Mouse (Mus musculus): ENCODE measurements at regions not wholly inside any gene's neighbourhood (a gene's known extent, or its start where the extent isn't known, plus 50 kb on each side); places are given as distances from the start of the nearest gene placed in this dataset.
"Not testable (repeated sequence)": the region's sequence is repeated elsewhere in the genome, so short reads cannot be mapped to it uniquely, and the experiment has no call there.

DNA sequence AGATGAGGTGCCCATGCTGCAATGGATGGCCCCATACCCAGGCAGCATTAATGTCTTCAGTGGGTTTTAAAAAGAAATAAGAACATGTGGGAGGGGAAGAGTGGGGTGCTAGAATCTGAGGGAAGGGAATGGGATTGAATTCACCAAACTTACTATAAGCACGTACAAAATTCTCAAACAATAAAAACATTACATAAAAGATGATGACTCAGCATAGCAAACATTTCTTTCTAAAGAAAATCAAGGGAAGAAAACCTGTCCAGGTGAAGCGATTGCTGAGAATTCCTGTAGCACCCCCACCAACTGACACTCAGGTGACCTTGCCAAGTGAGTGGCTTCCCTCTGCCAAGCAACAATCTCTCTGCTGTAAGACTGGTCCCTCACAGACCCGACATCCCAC, 989.2 kb downstream of the Ttll7 start:
- no peak for DNase-seq (ENCODE audit: low spot score in 2 of 2)

DNA sequence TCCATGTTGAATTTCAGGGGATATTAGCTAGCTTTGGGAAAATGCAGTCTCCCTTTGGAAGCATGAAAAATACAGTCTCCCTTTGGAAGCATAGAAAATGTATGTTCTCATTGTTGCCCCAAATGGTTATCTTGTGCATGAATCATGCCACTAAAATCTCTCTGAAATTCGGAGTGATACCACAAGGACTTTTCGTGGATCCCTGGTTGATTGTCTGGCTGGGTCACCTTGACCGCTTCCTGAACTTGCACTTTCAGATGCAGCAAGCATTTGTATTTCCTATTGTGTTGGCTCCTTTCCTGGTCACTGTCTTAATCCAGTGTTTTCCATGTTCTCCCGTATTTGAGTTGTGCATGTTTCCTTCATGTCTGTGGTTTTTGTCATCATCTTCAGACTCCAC, 986.6 kb downstream of the Ttll7 start:
- no peak for DNase-seq (ENCODE audit: low spot score in 2 of 2)

DNA sequence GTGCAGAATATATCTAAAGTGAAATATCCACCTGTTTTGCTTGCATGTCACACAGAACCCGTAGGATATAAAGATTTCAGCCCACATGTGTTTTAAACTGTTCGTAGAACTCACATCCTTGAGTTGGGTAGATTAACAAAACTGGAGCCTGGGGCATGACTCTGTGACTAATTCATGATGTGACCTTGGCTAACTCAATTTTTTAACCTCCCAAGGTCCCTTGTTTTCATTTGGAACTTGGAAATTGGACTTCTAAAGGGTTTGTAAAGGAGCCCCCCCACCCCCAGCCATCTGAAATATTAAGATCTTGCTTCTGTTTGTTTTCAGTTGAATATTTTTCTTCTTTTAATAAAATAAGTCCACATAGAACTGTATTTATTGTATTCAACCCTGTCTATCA, 983.5 kb downstream of the Ttll7 start:
- DNase-seq (ENCODE audit: low spot score in 2 of 2), result no peak

DNA sequence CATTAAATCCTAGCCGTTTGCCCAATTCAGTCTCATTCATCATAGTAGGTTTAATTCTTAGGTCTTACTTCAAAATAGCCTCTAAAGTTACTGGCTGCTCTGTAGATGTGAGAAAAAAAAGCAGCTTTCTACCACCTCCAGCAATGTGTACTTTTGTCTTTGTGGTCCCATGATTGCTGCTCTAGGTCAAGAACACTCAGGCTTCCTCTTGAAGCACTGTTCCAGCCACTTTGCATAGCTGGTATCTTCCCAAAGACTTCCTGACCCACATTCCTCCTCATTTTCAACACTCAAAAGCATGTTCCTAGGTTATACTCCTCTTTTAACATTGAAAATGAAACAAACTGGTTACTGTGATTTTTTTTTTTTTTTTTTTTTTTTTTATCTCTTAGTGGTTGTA, 973.2 kb downstream of the Ttll7 start:
- DNase-seq (ENCODE audit: low spot score in 2 of 2), result no peak

DNA sequence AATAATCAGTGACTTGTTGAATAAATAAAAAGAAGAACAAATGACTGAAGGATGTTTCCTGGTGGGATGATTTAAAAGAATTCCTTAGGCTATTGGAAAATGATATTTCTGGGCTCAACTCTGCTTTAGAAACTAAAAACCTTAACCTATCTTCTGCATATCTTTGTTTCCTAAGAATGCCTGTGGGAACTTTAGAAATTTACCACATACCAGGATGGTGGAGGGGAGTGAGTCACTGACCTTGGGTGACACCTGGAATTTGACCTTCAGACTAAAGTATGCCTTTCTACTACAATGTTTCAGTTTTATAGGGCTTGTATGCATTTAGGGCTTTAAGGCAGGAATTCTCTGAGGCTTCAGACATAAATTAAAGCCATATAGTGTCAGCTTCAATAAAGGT, 972.3 kb downstream of the Ttll7 start:
- DNase-seq (ENCODE audit: low spot score in 2 of 2), result no peak

DNA sequence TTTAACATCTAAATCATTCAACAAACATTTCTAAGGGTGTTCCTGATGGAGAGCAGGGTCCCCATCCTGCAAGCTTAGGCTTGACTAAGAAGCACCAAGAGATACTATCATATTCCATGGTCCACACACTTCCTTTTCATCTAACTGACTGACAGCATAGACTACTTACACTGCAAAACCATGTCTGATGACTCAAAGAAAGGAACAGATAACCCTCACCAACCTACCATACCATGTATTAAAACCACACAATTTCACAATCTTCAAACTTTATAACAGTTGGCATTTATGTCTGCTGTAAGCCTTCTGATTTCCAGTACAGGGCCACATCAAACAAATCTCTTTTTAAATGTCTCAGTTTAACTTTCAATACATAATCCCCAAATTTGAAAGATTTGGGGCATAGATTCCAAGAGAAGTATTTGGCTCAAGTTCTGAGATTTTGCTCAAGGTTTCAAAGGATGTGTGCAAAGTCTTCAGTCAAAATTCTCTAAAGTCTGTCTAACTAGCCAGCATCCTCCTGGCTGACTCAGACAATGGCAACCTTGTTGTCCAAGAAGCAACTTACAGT, 962.0 kb downstream of the Ttll7 start:
- no peak for DNase-seq (ENCODE audit: low spot score in 2 of 2)

DNA sequence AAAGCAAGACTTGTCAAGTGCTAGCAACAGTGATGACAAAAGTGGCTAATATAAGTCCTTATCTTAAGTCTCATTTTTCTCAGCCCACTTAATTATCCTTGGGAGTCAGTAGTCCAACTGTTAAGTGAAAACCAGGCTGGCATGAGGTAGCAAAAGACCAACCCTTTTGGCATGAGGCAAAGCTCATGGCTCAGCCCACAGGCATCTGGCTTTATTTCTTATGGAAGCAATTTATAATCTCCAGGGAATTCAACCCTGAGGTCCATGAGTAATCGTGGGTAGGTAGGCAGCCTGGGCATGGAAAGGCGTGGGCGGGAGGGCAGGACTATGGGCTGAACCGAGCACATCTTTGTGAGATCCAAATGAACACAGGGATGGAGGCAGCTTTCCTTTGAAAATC, 950.4 kb downstream of the Ttll7 start:
- DNase-seq (ENCODE audit: low spot score in 2 of 2), result no peak

DNA sequence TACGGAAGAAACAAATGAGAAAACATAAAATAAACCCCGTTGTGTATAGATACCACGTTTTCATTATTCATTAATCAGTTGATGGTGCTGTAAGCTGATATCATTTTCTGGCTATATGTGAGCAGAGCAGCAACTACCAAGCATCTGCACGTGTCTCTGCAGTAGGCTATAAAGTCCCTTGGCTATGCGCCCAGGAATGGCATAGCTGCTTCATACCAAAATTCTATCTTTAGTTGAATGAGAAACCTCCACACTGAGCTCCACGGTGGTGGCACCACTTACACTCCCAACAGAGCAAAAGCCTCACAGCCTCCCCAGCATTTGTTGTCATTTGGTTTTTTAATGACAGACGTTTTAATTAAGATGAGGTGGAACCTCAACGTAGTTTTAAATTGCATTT, 944.4 kb downstream of the Ttll7 start:
- DNase-seq (ENCODE audit: low spot score in 2 of 2), result no peak

DNA sequence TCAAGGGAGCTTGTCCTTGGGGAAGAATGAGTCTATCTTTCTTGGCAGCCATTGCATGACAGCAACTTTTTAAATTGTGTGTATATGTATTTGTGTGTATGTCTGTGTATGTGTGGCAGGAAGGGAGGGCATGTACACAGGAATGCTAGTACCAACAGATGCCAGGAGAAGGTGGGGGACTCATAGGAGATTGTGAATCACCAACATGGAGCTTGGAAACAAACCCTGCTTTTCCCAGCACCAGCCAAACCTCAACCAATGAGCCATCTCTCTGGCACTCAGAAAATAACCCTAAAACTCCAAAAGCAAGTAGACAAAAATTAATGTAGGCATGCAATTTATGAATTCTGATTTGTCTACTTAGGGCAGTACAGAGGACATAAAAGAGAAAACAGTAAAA, 942.9 kb downstream of the Ttll7 start:
- DNase-seq (ENCODE audit: low spot score in 2 of 2), result no peak

DNA sequence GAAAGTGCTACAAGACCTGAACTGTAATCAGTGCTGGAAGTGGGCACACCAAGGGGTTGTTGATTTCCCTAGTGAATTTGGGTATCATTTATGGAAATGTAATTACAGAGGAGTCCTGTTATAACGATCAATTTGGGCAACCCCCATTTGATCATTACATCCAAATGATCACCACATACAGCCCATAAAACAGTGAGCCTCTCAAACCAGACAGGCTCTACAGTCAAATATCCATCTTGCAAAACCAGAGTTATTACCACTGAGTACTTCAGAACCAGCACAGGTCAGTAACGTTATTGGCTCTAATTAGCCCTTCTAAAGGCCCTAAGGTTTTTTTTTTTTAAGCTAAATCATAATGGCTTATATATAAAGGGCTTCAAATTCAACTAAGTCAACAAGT, 934.4 kb downstream of the Ttll7 start:
- no peak for DNase-seq (ENCODE audit: low spot score in 2 of 2)

DNA sequence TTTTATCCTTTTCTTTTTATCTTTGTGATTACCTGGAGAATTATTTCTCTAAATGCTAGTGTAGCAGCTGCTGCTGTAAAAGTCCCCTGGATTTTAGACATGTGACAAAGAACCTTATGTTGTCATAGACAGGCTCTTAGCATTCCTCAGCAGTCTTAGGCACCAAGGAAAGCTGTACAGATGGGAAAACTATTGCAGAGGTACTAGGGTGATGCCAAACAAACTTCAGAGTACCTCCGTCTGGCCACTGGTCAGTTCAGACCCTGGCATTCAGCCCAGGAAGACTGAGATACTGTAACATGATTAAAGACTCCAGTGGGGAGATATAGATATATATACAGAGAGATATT, 898.6 kb downstream of the Ttll7 start:
- DNase-seq (ENCODE audit: low spot score in 2 of 2), result no peak

DNA sequence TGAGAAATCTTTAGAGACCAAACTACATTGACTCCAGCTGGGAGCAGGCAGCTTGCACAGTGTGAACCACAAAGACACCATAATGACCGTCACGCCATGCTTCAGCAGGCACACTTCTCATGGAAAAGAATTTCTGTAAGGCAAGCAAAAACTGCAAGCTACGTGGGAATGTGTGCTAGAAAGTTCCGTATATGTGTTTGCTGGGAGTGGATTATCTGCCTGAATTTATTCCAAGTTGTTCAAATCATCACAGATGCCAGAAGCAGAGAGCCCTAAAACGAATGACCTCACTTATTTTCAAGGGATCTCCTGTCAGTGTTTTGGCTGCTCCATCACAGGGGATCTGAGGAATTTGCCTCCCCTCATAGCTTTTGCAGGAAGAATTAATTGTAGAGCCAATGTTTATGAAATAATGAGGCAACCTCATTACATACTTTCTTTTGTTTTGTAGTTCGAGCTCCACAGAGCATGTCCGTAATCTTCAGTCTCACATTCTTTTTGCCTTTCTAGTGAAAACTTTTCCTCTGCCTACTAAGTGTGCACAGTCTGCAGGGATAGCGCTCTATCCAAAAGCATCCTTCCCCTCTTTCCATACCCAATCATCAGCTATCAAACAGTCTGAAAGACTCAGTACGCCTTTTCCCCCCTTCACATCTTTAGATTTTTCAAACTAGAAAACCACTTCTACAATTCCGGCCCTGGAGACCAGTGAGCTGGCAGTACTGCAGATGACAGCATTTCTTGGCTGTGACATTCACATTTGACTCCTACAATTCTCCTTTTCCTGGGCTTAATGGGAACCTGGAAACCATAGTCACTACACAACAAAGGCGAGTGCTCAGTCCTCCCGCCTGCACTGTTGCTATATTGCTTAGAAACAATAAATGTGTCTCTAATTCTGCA, 898.0 kb downstream of the Ttll7 start:
- DNase-seq (ENCODE audit: low spot score in 2 of 2), result no peak

DNA sequence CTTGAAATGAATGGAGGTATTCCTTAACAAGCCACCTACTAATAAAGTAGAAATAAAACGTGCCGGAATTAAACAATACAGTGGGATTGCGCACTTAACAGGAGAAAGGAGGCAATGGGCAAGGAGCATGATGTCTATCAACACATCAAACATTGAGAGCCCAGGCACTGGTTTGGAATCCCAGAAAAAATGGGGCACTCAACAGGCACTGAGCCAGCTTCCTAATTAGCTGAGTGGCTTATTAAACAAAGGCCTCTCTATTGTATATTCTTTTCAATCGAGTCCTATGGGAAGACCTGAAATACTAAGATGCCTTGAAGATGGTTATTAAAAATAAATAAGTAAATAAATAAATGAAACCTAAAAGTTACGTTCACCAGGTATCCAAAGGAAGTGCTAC, 897.3 kb downstream of the Ttll7 start:
- DNase-seq (ENCODE audit: low spot score in 2 of 2), result no peak

DNA sequence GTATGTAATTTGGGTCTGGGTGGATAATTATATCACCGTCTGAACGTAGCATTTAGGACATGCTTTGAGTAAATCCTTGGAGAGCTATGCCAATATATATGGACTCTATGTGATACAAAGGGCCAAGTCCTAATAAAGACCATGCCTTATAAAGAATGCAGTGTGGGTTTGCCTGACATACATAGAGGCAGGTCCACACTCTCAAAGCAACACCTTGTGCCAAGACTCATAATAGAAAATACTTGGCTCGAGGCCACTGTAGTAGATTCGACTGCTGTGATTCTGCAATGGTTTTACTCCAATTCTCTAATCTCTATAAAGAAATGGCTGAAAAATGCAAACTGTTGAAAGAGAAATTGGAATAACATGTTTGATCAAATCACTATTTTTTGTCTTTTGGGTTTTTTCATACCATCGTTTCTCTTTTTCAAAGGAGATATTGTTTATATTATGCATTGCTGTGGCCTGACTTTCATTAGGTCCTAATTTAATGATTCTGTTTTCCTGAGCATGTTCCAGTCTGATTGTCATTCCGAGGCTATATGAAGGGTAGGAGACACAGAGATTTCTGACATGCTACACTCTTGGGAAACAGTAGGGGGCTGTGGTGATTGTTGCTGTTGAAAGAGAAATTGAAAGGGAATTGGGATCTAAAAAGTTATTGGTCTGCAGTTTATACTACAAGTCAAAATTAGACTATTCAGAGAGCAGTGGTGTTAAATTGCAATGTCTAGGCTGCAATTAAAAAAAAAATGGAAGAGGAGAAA, 884.7 kb downstream of the Ttll7 start:
- no peak for DNase-seq (ENCODE audit: low spot score in 2 of 2)

DNA sequence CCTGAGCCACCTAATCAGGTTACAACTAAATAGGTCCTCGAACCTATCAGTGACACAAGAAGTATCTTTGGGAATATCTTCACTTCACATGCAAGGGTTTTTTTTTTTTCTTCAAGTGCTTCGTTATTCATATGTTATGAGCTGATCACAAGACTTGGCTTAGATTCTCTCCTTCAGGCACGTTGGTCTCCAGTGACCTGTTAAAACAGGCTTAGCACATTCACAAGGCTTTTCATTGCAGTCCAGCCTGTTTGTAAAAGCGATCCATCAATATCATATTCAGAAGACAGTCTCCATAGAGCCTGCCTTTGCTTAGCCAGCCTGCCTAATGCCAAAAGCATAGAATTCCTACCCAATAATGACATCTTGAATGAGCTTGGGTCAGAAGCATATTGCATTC, 864.2 kb downstream of the Ttll7 start:
- no peak for DNase-seq (ENCODE audit: low spot score in 2 of 2)

DNA sequence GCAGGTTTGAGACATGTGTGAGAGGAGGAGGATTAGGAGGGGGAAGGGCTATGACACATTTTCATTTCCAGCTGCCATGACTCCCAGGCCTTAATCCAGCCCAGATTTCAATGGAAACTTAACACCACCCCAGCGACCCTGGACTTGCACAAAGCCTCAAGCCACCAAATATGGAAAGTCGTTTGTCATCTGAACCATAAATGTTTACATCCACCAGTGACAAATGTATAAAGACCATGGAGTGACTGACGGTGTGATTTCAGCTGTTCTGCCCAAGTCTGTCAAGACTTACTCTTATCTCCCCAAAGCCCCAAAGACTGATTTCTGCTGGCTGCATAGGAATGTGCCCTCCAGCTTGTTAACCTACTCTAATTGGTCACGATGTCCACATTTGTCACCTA, 855.2 kb downstream of the Ttll7 start:
- no peak for DNase-seq (ENCODE audit: low spot score in 2 of 2)

DNA sequence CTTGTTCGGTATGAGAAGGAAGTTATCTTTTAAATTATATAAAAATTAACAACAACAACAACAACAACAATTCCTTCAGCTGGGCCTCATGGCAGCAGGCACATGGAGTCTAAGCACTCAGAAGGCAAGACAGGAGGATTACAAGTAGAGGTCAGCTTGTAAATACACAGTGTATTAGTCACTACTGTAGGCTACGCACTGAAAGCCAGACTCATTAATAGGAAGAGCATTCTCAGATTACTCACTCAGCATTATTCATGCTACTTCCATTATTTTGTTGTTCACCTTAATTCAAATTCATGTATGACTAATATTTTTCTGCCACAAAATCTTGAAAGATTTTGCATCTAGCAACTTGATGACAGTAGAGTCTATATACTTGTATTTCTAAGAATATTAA, 831.6 kb downstream of the Ttll7 start:
- DNase-seq (ENCODE audit: low spot score in 2 of 2), result no peak

DNA sequence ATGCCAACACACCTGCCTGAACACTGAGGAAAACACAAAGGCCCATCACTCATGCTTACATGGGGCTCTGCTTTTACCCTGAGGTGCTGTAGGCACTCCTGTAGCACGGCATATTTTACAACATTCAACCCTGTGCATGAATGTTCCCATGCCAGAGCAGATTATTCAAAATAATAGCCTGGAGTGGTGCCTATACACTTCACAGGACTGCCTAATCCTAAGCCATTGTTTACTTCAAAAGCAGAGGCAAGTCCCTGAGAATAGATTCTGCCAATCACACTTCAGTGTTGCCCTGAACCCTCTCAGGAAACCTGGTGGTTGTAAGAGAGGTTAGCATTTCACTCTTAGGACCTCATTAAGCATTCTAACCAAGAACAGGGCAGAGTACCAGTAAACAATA, 828.1 kb downstream of the Ttll7 start:
- DNase-seq (ENCODE audit: low spot score in 2 of 2), result no peak

DNA sequence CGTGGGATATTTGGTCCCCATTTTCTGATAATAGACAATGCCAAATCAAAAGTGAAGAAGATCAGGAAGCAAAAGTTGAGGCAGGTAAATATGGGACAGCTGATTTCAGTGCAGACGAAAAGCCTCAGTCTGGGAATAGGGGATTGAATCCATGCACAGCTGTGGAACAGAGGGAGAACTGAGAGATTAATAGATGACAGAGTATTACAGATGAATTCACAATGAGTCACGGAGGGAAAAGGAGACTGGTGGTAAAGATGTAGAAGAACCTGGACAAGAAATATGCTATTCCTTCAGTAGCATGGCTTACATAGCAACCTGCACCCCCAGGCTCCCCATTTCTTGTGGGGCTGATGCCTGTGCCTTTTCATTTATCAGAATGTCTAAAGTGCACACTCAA, 810.4 kb downstream of the Ttll7 start:
- DNase-seq (ENCODE audit: low spot score in 2 of 2), result no peak

DNA sequence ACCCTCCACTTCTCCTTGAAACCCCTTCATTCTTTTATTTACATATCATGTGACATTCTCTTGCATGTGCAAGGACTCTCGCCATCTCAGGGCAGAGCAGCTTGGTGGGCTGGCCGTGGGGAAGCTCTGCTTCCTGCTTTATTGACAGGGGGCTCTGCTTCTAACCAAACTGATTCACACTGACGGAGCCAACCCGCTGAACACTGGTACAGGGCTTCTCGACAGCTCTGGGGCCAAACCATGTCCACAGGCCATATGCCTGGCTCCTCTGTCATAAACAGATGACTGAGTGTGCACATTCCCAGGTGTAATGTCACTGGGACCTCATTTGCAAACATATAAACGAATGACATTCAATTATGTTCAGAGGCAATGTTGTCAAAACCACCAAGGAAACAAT, 800.7 kb downstream of the Ttll7 start:
- DNase-seq (ENCODE audit: low spot score in 2 of 2), result no peak

DNA sequence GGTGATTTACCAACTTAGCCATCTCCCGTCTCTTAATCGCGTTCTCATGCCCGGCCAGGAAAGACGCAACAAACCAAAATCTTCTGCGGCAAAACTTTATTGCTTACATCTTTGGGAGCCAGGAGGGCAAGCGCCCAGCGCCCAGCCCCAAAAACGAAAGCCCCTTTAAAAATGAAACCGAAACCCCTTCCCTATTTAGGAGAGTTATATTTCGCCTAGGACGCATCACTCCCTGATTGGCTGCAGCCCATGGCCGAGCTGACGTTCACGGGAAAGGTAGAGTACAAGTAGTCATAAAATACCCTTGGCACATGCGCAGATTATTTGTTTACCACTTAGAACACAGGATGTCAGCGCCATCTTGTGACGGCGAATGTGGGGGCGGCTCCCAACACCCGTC, 783.3 kb downstream of the Ttll7 start:
- DNase-seq (ENCODE audit: low spot score in 2 of 2), result not testable (repeated sequence)

DNA sequence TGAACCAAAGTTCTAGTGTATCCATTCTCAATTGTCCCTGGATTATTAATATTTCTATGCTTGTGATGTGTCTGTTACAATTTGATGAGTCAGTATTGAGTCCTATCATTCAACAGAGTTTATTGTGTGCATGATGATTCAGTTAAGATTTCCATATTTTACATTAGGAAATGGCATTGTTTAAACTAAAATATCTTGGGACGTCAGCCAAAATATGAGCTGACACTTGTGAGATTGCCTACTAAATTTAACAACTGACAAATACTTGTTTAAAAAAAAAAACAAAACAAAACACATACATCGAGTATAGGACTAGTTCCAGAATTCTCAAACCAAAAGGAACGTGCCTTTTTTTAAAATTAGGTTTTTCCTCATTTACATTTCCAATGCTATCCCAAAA, 779.0 kb downstream of the Ttll7 start:
- DNase-seq (ENCODE audit: low spot score in 2 of 2), result no peak

DNA sequence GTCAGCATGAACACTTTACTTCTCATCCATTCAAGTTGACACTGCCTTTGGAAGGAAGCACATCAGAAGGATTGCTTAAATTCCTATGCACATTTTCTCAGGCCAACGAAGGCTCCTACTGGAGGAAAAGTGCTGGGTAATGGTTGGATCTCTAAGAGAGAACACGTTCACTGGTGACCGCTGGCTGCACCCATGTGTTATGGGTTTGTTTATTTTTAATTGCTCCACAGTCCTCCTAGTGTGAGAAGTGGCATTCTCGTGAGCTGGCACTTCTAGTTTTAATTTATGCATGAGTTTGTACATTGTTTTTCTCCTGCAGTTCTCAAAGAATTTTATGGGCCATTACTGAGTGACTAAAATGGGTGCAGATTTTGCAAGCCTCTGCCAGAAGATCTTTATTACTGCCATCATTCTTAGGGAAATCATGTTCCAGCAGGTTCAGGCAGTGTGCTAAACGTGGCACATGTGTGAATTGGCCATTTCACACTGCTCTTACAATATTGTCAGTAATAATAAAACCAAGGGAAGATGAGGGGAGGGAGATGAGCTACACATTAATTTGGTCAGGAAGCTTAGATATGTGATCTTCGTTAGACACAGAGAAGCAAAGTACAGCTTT, 731.6 kb downstream of the Ttll7 start:
- no peak for DNase-seq (ENCODE audit: low spot score in 2 of 2)

All from spleen, postnatal 36 days (tissue).